Mouse (Mus musculus) brown adipose tissue, adult 24 weeks (tissue): ENCODE data around the gene Zfp871. TPM values are rescaled to one million over a fixed set of nuclear protein-coding genes. Genes with fewer than 3 reads are reported as not detected.

Experiments
- H3K27ac ChIP-seq: fragments of 200-500 bp; replicated peaks from 2 replicates; pipeline ENCODE4 v1.5.1; 2012; ENCODE audit warnings: low read depth, mild to moderate bottlenecking, low read length
- H3K4me1 ChIP-seq: fragments of 200-500 bp; 2 replicates; pipeline ENCODE4 v1.6.1; 2012; ENCODE audit warnings: low read length, mixed read lengths; ENCODE audit not compliant: control insufficient read depth, insufficient read depth, insufficient read length
- H3K4me3 ChIP-seq: fragments of 200-500 bp; 2 replicates; pipeline ENCODE4 v1.5.1; 2012; ENCODE audit warnings: low read depth, mild to moderate bottlenecking, low read length, moderate library complexity; ENCODE audit not compliant: insufficient read depth
- polyA plus RNA-seq: library from polyadenylated mRNA; stranded (reverse); fragments of >200 nt; gene quantifications from 2 replicates; pipeline ENCODE4 v1.2.4, GENCODE M21; 2012; ENCODE audit not compliant: missing spikeins, insufficient read depth, insufficient read length

Gene Zfp871
- 6.1 and 11.0 TPM in 2 replicates for polyA plus RNA-seq

GRCm38 (mm10) chr17:32788094-32788559 lies at the start of gene Zfp871:
TSS of gene Zfp871 (minus strand) at chr17:32788287.
- Histone ChIP-seq H3K4me3 (peak within 1 kb of the TSS; percentile 75), H3K27ac (peak within 1 kb of the TSS; percentile 59), H3K4me1 (peaks cover 2% of the 10 kb centered on the region; the same call in 1 of the 2 replicates)

DNA sequence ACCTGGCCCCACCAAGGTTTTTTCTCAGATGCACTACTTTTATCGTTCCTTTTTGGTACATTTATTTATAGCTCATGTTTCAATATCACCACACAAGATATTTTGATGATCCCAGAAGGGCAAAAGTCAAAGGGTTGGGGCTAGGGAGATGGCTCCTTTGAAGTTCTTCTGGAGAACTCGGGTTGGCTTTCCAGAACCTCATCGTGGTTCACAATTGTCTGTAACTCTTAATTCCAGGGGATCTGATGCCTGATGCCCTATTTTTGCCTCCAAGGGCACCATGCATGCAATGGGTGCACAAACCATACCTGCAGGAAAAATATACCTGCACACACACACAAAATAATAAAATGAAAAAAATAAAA lies 42.3 kb upstream of the Zfp871 start:
- peak overlapping the region; percentile 89 for H3K4me3 ChIP-seq
- H3K4me1 ChIP-seq, result peaks cover 3% of the 10 kb centered on the region; the same call in 1 of the 2 replicates
- no peak overlapping the region for H3K27ac ChIP-seq

GRCm38 (mm10) chr17:32829540-32830417 lies 41.7 kb upstream of the Zfp871 start, which contains the start of gene Zfp799:
TSS of gene Zfp799 (minus strand) at chr17:32830261.
- Histone ChIP-seq H3K27ac (no peak within 1 kb of the TSS), H3K4me1 (peaks cover 3% of the 10 kb centered on the region; the same call in 1 of the 2 replicates), H3K4me3 (peak within 1 kb of the TSS; percentile 89)

DNA sequence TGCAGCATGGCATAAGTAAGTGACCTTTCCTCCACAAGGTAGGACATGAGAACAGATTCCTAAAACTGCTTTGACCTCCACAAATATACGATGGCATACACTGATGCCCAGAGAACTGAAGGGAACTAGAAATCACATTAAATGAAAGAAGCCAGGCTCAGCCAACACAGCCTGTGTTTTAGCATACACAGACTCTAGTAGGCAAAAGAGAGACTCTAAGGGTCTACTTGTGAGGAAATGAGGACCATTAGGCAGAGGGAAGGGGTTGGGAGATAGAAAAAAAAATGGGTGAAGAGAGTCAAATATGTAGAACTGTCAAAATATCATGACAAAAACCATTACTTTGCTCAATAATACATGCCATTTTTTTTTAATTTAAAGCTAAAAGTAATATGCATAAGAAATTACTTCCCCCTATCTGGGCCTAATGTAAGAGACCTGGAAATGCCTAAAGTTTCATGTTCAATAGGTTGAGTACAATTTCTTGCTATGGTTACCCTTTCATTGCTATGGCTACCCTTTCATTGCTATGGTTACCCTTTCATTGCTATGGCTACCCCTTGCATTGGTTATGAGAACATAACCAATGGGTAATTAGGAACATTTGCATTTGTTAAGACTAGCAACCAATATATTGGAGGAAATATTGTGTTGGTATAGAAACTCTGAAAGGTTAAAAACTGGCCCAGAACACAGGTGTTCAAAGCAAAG lies 28.1 kb upstream of the Zfp871 start:
- Histone ChIP-seq H3K27ac (no peak overlapping the region), H3K4me3 (no peak overlapping the region), H3K4me1 (no peaks in the 10 kb centered on the region)

GRCm38 (mm10) chr17:32814136-32814535 lies 26.0 kb upstream of the Zfp871 start:
- Histone ChIP-seq H3K27ac (no peak overlapping the region), H3K4me3 (no peak overlapping the region), H3K4me1 (no peaks in the 10 kb centered on the region)

- Histone ChIP-seq H3K4me3 (no peak overlapping the region), H3K4me1 (no peaks in the 10 kb centered on the region), H3K27ac (no peak overlapping the region)
Observed at GRCm38 (mm10) chr17:32810648-32811047, 22.6 kb upstream of the Zfp871 start.

- Histone ChIP-seq H3K4me3 (peak within 1 kb of the TSS; percentile 27; the same call in 1 of the 2 replicates), H3K4me1 (no peaks in the 10 kb centered on the region), H3K27ac (no peak within 1 kb of the TSS)
Observed at GRCm38 (mm10) chr17:32809544-32810374, 21.7 kb upstream of the Zfp871 start, which contains the start of gene Zfp811. TSS of gene Zfp811 (minus strand) at chr17:32809931.

DNA sequence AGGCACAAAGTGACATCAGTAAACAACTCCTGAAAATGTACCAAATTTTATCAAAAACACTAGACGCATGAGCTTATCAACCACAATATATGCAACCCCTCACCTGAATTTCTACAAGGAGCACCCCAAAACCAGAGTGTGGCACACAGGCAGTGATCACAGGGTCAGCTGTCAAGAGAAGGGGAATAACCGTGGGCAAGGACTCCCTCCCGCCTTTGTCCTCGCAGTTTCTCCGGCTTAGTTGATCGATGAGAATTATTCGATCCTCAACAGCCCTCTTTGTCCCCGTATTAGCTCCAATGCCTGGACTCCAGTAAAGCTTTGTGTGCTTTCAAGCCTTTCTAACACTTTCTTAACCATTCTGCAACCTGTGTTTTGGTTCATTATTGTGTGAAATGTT lies 20.8 kb upstream of the Zfp871 start:
- Histone ChIP-seq H3K4me3 (no peak overlapping the region), H3K4me1 (no peaks in the 10 kb centered on the region), H3K27ac (no peak overlapping the region)

- Histone ChIP-seq H3K4me1 (peaks cover 2% of the 10 kb centered on the region; the same call in 1 of the 2 replicates), H3K4me3 (no peak overlapping the region), H3K27ac (no peak overlapping the region)
Observed at GRCm38 (mm10) chr17:32789244-32789643, 1.2 kb upstream of the Zfp871 start.

- H3K4me1 ChIP-seq, result peaks cover 2% of the 10 kb centered on the region; the same call in 1 of the 2 replicates
- H3K4me3 ChIP-seq, result peak overlapping the region; percentile 75
- no peak overlapping the region for H3K27ac ChIP-seq
Observed at GRCm38 (mm10) chr17:32788576-32788975, 489 bp upstream of the Zfp871 start.

- H3K27ac ChIP-seq, result peak overlapping the region; percentile 59
- peaks cover 2% of the 10 kb centered on the region; the same call in 1 of the 2 replicates for H3K4me1 ChIP-seq
- peak overlapping the region; percentile 75 for H3K4me3 ChIP-seq
Observed at GRCm38 (mm10) chr17:32787436-32788093, 522 bp downstream of the Zfp871 start.

DNA sequence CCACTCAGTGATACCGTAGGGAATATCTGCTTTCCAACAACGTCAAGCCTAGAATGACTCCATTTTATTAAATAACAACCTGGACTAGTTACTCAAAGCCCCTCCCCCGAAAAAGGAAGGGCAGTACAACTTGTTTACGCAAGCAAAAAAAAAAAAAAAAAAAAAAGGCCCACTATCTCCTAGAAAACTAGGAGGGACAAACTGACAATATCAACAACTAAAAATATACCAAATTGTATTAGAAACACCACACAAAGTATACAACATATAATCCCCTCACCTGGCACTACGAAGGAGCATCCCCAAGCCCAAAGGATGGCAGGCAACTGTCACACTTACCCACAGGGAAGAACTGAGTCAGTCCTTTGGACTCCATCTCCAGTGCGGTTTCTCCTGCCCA lies 1.1 kb downstream of the Zfp871 start:
- H3K4me3 ChIP-seq, result peak overlapping the region; percentile 75
- H3K27ac ChIP-seq, result no peak overlapping the region
- H3K4me1 ChIP-seq, result peaks cover 2% of the 10 kb centered on the region; the same call in 1 of the 2 replicates

- Histone ChIP-seq H3K4me3 (no peak overlapping the region), H3K27ac (no peak overlapping the region), H3K4me1 (peaks cover 2% of the 10 kb centered on the region; the same call in 1 of the 2 replicates)
Observed at GRCm38 (mm10) chr17:32785656-32786055, 2.4 kb downstream of the Zfp871 start.

- no peak overlapping the region for H3K4me3 ChIP-seq
- no peak overlapping the region for H3K27ac ChIP-seq
- H3K4me1 ChIP-seq, result 0 out of 2 replicates have a peak, but pooled peaks cover 3% of the 10 kb centered on the region
Observed at GRCm38 (mm10) chr17:32777564-32777963, 10.5 kb downstream of the Zfp871 start.
